Mouse (Mus musculus): ENCODE data around the gene Hist2h2be.
"Not testable (repeated sequence)": the region's sequence is repeated elsewhere in the genome, so short reads cannot be mapped to it uniquely, and the experiment has no call there.

The Hist2h2be gene

GRCm38 (mm10) chr3:96220765-96221639 lies at the start of gene Hist2h2be, which contains the start of gene Hist2h2ac:
TSS of gene Hist2h2be (plus strand) at chr3:96221119.
TSS of gene Hist2h2ac (minus strand) at chr3:96220880.
- peak; percentile 94 for DNase-seq

GRCm38 (mm10) chr3:96171583-96172196 lies 49.2 kb upstream of the Hist2h2be start:
- DNase-seq, result no peak

- DNase-seq, result peak; percentile 90
These were observed 48.4 kb upstream of the Hist2h2be start, which contains the start of gene Sf3b4 for GRCm38 (mm10) chr3:96172197-96173178. TSS of gene Sf3b4 (plus strand) at chr3:96172332.

GRCm38 (mm10) chr3:96173185-96173584 lies 47.7 kb upstream of the Hist2h2be start:
- no peak for DNase-seq

- DNase-seq, result not testable (repeated sequence)
These were observed 46.9 kb upstream of the Hist2h2be start for GRCm38 (mm10) chr3:96174042-96174441.

- no peak for DNase-seq
These were observed 45.7 kb upstream of the Hist2h2be start for GRCm38 (mm10) chr3:96175251-96175650.

GRCm38 (mm10) chr3:96178427-96178826 lies 42.5 kb upstream of the Hist2h2be start:
- no peak for DNase-seq

- DNase-seq, result no peak
These were observed 42.0 kb upstream of the Hist2h2be start for GRCm38 (mm10) chr3:96178902-96179301.

- DNase-seq, result no peak
These were observed 41.4 kb upstream of the Hist2h2be start for GRCm38 (mm10) chr3:96179531-96179930.

- peak; percentile 66 for DNase-seq
These were observed 40.0 kb upstream of the Hist2h2be start, which contains the start of gene Sv2a for GRCm38 (mm10) chr3:96180727-96181477. TSS of gene Sv2a (plus strand) at chr3:96181151.

GRCm38 (mm10) chr3:96181510-96182381 lies 39.2 kb upstream of the Hist2h2be start:
- no peak for DNase-seq

- no peak for DNase-seq
These were observed 38.5 kb upstream of the Hist2h2be start for GRCm38 (mm10) chr3:96182382-96182776.

GRCm38 (mm10) chr3:96192977-96193376 lies 27.9 kb upstream of the Hist2h2be start:
- DNase-seq, result peak; percentile 57

GRCm38 (mm10) chr3:96194966-96195365 lies 26.0 kb upstream of the Hist2h2be start:
- no peak for DNase-seq

GRCm38 (mm10) chr3:96195616-96196313 lies 25.2 kb upstream of the Hist2h2be start:
- no peak for DNase-seq

- DNase-seq, result no peak
These were observed 24.3 kb upstream of the Hist2h2be start for GRCm38 (mm10) chr3:96196437-96197128.

GRCm38 (mm10) chr3:96197129-96197749 lies 23.7 kb upstream of the Hist2h2be start:
- peak; percentile 91 for DNase-seq

GRCm38 (mm10) chr3:96198181-96198580 lies 22.7 kb upstream of the Hist2h2be start:
- DNase-seq, result no peak
